Mouse (Mus musculus) myocyte (in vitro differentiated cells): ENCODE measurements around the gene Prkcg.

Source experiments
- MYOD1 ChIP-seq, 3 experiments: IDR thresholded peaks; one replicate each; pipeline ENCODE4 v1.6.1; 2011; ENCODE audit warnings: control low read depth in 2 of 3, low read depth in 2 of 3, mild to moderate bottlenecking in 2 of 3, moderate library complexity in 1 of 3; ENCODE audit not compliant: insufficient read length in 2 of 3, control insufficient read depth in 1 of 3
- POLR2A ChIP-seq: IDR thresholded peaks from one replicate; pipeline ENCODE4 v1.6.1; 2011; ENCODE audit warnings: low read depth, mild to moderate bottlenecking, control low read depth, moderate library complexity; ENCODE audit not compliant: insufficient read length
- SRF ChIP-seq: IDR thresholded peaks from one replicate; pipeline ENCODE4 v1.6.1; 2011; ENCODE audit warnings: low read depth; ENCODE audit not compliant: control insufficient read depth, insufficient read length

DNA sequence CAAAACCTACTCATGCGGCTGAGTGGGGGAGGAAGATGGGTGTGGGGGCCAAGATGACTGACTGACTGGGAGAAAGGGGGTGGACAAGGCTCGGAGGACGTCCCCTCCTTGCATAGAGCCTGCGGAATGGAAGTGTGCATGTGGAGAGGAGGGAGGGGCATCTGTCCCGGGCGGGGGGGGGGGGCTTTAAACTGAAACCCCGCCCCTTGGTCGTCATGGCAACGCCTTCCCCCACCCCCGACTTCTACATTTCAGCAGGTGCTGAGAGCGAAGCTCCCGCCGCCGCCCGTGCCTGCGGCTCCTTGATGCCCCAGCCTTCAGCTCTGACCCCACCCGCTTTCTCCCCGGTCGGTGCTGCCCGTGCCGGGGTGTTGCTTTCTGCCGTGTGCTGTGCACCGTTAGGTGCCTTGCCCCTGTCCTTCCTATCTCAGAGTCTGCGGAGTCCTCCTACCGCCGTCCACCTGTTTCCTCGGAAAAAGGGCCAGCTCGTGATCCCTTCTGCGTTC lies 14.3 kb downstream of the Prkcg start:
- TF ChIP-seq POLR2A (no peak), MYOD1 (IDR thresholded peaks at IDR 0.05; ENCODE audit: control insufficient read depth in 1 of 3, insufficient read length in 2 of 3, low read depth in 2 of 3) (no peak), SRF (no peak)
